Mouse (Mus musculus) hindlimb bud, embryonic 11.5 days (tissue): ENCODE data around the gene Olfr397.

ENCODE experiments used
- DNase-seq: peaks from one replicate; pipeline ENCODE4 v3.0.0-alpha.2; 2012; ENCODE audit warnings: low read depth, low spot score; ENCODE audit errors: extremely low spot score

The Olfr397 gene

GRCm38 (mm10) chr11:73960517-73960916 lies at the start of gene Olfr397:
Gene Olfr397, plus strand, starts transcription at chr11:73960817.
- no peak for DNase-seq

- no peak for DNase-seq
These were observed 24.2 kb upstream of the Olfr397 start, which contains the start of gene Olfr23 for GRCm38 (mm10) chr11:73936377-73936776. Gene Olfr23, plus strand, starts transcription at chr11:73936677.

GRCm38 (mm10) chr11:73990307-73990706 lies 29.7 kb downstream of the Olfr397 start, which contains the start of gene Olfr398:
Gene Olfr398, minus strand, starts transcription at chr11:73990407.
- no peak for DNase-seq

- DNase-seq: no peak
These were observed 32.5 kb downstream of the Olfr397 start for GRCm38 (mm10) chr11:73993115-73993514.
